Mouse (Mus musculus) MEL-GATA-1-ER (cell line): Measurements from ENCODE around the gene Zfp536.

Experiments
- DNase-seq: peaks from one replicate; pipeline ENCODE4 v3.0.0-alpha.2; 2012; ENCODE audit warnings: low read depth; ENCODE audit errors: extremely low read depth

Gene Zfp536

GRCm38 (mm10) chr7:37473311-37474084 lies 299.9 kb downstream of the Zfp536 start:
- no peak for DNase-seq

- no peak for DNase-seq
These were observed 301.7 kb downstream of the Zfp536 start for GRCm38 (mm10) chr7:37471726-37472125.

- DNase-seq, result no peak
These were observed 306.8 kb downstream of the Zfp536 start for GRCm38 (mm10) chr7:37466477-37467243.

- no peak for DNase-seq
These were observed 309.2 kb downstream of the Zfp536 start for GRCm38 (mm10) chr7:37464186-37464721.

- no peak for DNase-seq
These were observed 325.9 kb downstream of the Zfp536 start for GRCm38 (mm10) chr7:37447523-37447922.

- no peak for DNase-seq
These were observed 333.5 kb downstream of the Zfp536 start for GRCm38 (mm10) chr7:37439912-37440311.

GRCm38 (mm10) chr7:37439117-37439844 lies 334.2 kb downstream of the Zfp536 start:
- no peak for DNase-seq

- DNase-seq, result no peak
These were observed 335.6 kb downstream of the Zfp536 start for GRCm38 (mm10) chr7:37437887-37438286.

GRCm38 (mm10) chr7:37433156-37433555 lies 340.3 kb downstream of the Zfp536 start:
- DNase-seq, result no peak

- no peak for DNase-seq
These were observed 342.0 kb downstream of the Zfp536 start for GRCm38 (mm10) chr7:37431471-37431870.

- DNase-seq, result no peak
These were observed 347.4 kb downstream of the Zfp536 start for GRCm38 (mm10) chr7:37426061-37426460.

GRCm38 (mm10) chr7:37422966-37423365 lies 350.5 kb downstream of the Zfp536 start:
- no peak for DNase-seq
